ENCODE assay signal across 11 mouse cellular contexts in genomic region chr6:115770852-115771251, GRCm38 (mm10).
"Had no signal": no experiment of that assay in that cellular context is flagged by ENCODE, and none has a peak within 500 bp of the region (broad histone marks: within the 10 kb centered on the region; RNA-seq: fewer than 3 reads in every experiment).

No protein-coding gene starts in this region.

- H3K36me3 ChIP-seq: hindbrain, embryonic 13.5 days; limb, embryonic 12.5 days; lung, embryonic 15.5 days; midbrain, embryonic 13.5 days had no signal

- ATAC-seq: hindbrain, postnatal 0 days; midbrain, embryonic 13.5 days had no signal

- H3K9me3 ChIP-seq: hindbrain, embryonic 13.5 days; limb, embryonic 12.5 days; lung, embryonic 15.5 days; midbrain, embryonic 13.5 days had no signal

- H3K9ac ChIP-seq: hindbrain, embryonic 13.5 days; limb, embryonic 12.5 days; liver, embryonic 14.5 days; lung, embryonic 15.5 days; midbrain, embryonic 13.5 days had no signal

- H3K4me3 ChIP-seq: hindbrain, embryonic 13.5 days; limb, embryonic 12.5 days; lung, embryonic 15.5 days; midbrain, embryonic 13.5 days had no signal

- H3K27ac ChIP-seq: hindbrain, embryonic 13.5 days; hindbrain, postnatal 0 days; limb, embryonic 12.5 days; liver, embryonic 14.5 days; lung, embryonic 15.5 days; midbrain, embryonic 13.5 days had no signal

- H3K27me3 ChIP-seq: hindbrain, embryonic 13.5 days; limb, embryonic 12.5 days; lung, embryonic 15.5 days; midbrain, embryonic 13.5 days had no signal

- DNase-seq: layer of hippocampus, adult 9-11 months; layer of hippocampus, postnatal 36 days; lung, postnatal 14 days; right cerebral cortex, postnatal 14 days; thymus, postnatal 36 days had no signal

- H3K4me2 ChIP-seq: hindbrain, embryonic 13.5 days; limb, embryonic 12.5 days; lung, embryonic 15.5 days; midbrain, embryonic 13.5 days had no signal
